Mouse (Mus musculus) forebrain, embryonic 15.5 days (tissue): ENCODE measurements around the gene Olfr1509. TPM values are rescaled to one million over a fixed set of nuclear protein-coding genes. Genes with fewer than 3 reads are reported as not detected.

Source experiments
- polyA plus RNA-seq: library from polyadenylated mRNA; unstranded; fragments of >200 nt; fragmentation: Nextera tagmentation; extraction: Ambion mirVana; gene quantifications from 2 replicates; pipeline ENCODE4 v1.2.1, GENCODE M21; 2015

The Olfr1509 gene
- polyA plus RNA-seq, 1 experiment from 2014 or later = not detected

Other genes starting within 250 kb of the Olfr1509 start
- gene Supt16, start 245.6 kb upstream of the Olfr1509 start, polyA plus RNA-seq = 56.1 and 58.9 TPM in 2 replicates
- 39.7 and 47.9 TPM in 2 replicates for gene Chd8, start 185.2 kb upstream of the Olfr1509 start, polyA plus RNA-seq
- 59.5 and 62.9 TPM in 2 replicates for gene Tox4, start 163.8 kb upstream of the Olfr1509 start, polyA plus RNA-seq
- 44.4 and 44.8 TPM in 2 replicates for gene Rab2b, start 163.4 kb upstream of the Olfr1509 start, polyA plus RNA-seq
- gene Mettl3, start 137.9 kb upstream of the Olfr1509 start, polyA plus RNA-seq = 51.4 and 57.1 TPM in 2 replicates
- 29.6 and 31.7 TPM in 2 replicates for gene Sall2, start 114.2 kb upstream of the Olfr1509 start, polyA plus RNA-seq
- not detected in 2 replicates for gene Olfr1513, start 86.6 kb upstream of the Olfr1509 start, polyA plus RNA-seq
- gene Olfr1512, start 63.8 kb upstream of the Olfr1509 start, polyA plus RNA-seq = not detected in 2 replicates
- gene Olfr1511, start 45.6 kb upstream of the Olfr1509 start, polyA plus RNA-seq = not detected in 2 replicates
- not detected in 2 replicates for gene Olfr1510, start 28.6 kb upstream of the Olfr1509 start, polyA plus RNA-seq
- gene Olfr1508, start 24.5 kb downstream of the Olfr1509 start, polyA plus RNA-seq = not detected in 2 replicates
- gene Olfr1507, start 52.8 kb downstream of the Olfr1509 start, polyA plus RNA-seq = not detected in 2 replicates